Mouse (Mus musculus) stomach, embryonic 14.5 days (tissue): Measurements from ENCODE around the gene Eif4h. TPM values are rescaled to one million over a fixed set of nuclear protein-coding genes. Genes with fewer than 3 reads are reported as not detected.

ENCODE experiments used
- ATAC-seq: fragments of 200-750 bp; cut with Nextera tagmentation; 2 replicates; pipeline ENCODE4 v1.8.0; 2017; ENCODE audit warnings: low read depth, moderate TSS enrichment; ENCODE audit not compliant: insufficient number of reproducible peaks, insufficient read depth, low FRiP score
- H3K27ac ChIP-seq: fragments of 300-500 bp; sonication (generic); 2 replicates; pipeline ENCODE4 v1.5.1; 2014; ENCODE audit warnings: mild to moderate bottlenecking, low read length, moderate library complexity, mixed read lengths
- H3K27me3 ChIP-seq: fragments of 300-500 bp; sonication (generic); 2 replicates; pipeline ENCODE4 v1.6.1; 2014; ENCODE audit warnings: low read length, control low read depth, mixed read lengths; ENCODE audit not compliant: control insufficient read depth, insufficient read depth
- H3K36me3 ChIP-seq: fragments of 300-500 bp; sonication (generic); 2 replicates; pipeline ENCODE4 v1.6.1; 2014; ENCODE audit warnings: mild to moderate bottlenecking, control low read depth, low read length, moderate library complexity, mixed read lengths; ENCODE audit not compliant: control insufficient read depth, insufficient read depth
- H3K4me1 ChIP-seq: fragments of 300-500 bp; sonication (generic); 2 replicates; pipeline ENCODE4 v1.6.1; 2014; ENCODE audit warnings: low read length, control low read depth, mixed read lengths; ENCODE audit not compliant: control insufficient read depth, insufficient read depth
- H3K4me2 ChIP-seq: fragments of 300-500 bp; sonication (generic); replicated peaks from 2 replicates; pipeline ENCODE4 v1.6.1; 2014; ENCODE audit warnings: low read depth, low read length, control low read depth
- H3K4me3 ChIP-seq: fragments of 300-500 bp; sonication (generic); 2 replicates; pipeline ENCODE4 v1.5.1; 2014; ENCODE audit warnings: low read depth, low read length, control low read depth
- H3K9ac ChIP-seq: fragments of 300-500 bp; sonication (generic); replicated peaks from 2 replicates; pipeline ENCODE4 v1.6.1; 2014; ENCODE audit warnings: low read depth, mild to moderate bottlenecking, control low read depth, low read length, moderate library complexity, mixed read lengths
- H3K9me3 ChIP-seq: fragments of 300-500 bp; sonication (generic); 2 replicates; pipeline ENCODE4 v1.6.1; 2016; ENCODE audit warnings: low read depth, low read length, control low read depth; ENCODE audit not compliant: control insufficient read depth
- whole genome bisulfite sequencing: fragments of 180-500 bp; shearing (Covaris S2); extraction: QIAGEN DNeasy Blood & Tissue Kit; methylation state at CpG from one replicate; pipeline ENCODE4 v1.1.7; 2014; 5-methylcytosine and 5-hydroxymethylcytosine counted together
- polyA plus RNA-seq: library from polyadenylated mRNA; unstranded; fragments of >200 nt; fragmentation: Nextera tagmentation; extraction: Ambion mirVana; gene quantifications from 2 replicates; pipeline ENCODE4 v1.2.1, GENCODE M21; 2014

The Eif4h gene
- polyA plus RNA-seq, 1 experiment from 2014 or later: 442 TPM

DNA sequence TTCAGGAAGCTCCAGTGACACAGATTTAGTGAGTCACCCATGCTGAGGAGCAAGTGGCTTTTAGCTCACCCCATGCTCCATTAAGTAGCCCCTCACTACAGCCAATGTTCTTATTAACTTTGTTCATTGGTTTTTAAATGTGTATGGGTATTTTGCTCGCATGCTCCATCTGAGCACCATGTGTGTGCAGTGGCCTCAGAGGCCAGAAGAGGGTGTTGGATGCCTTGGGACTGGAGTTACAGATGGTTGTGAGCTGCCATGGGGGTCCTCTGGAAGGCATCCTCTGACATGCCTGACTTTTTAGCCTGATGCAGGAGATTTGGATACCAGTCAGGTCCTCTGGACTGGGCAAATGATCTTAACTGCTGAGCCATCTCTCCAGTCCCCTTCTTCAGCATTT is 4.8 kb upstream of the Eif4h start:
- Histone ChIP-seq H3K36me3 (no peaks in the 10 kb centered on the region), H3K9ac (no peak overlapping the region), H3K9me3 (no peaks in the 10 kb centered on the region), H3K27me3 (no peaks in the 10 kb centered on the region), H3K27ac (no peak overlapping the region), H3K4me3 (no peak overlapping the region), H3K4me2 (no peak overlapping the region), H3K4me1 (no peaks in the 10 kb centered on the region; the same call in 1 of the 2 replicates)
- no peak for ATAC-seq
- whole genome bisulfite sequencing: 79% methylated on average over 1 of the region's 1 CpGs

DNA sequence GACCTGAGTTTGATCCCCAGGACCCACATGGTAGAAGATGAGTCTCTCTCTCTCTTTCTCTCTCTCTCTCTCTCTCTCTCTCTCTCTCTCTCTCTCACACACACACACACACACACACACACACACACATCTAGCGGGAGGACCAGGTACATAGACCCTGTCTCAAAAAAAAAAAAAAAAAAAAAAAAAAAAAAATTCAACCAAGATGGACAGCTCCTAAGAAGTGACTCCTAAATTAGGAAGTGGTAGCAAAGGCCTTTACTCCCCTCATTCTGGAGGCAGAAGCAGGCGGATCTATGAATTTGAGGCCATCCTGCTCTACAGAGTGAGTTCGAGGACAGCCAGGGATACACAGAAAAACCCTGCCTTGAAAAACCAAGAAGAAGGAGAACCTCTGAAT is 1.1 kb upstream of the Eif4h start:
- WGBS: 82% methylated on average over 3 of the region's 3 CpGs
- Histone ChIP-seq H3K9me3 (no peaks in the 10 kb centered on the region), H3K9ac (no peak overlapping the region), H3K4me3 (no peak overlapping the region), H3K27ac (no peak overlapping the region), H3K36me3 (peaks cover 9% of the 10 kb centered on the region), H3K27me3 (no peaks in the 10 kb centered on the region), H3K4me2 (no peak overlapping the region), H3K4me1 (peaks cover 7% of the 10 kb centered on the region; the same call in 1 of the 2 replicates)
- no peak for ATAC-seq

DNA sequence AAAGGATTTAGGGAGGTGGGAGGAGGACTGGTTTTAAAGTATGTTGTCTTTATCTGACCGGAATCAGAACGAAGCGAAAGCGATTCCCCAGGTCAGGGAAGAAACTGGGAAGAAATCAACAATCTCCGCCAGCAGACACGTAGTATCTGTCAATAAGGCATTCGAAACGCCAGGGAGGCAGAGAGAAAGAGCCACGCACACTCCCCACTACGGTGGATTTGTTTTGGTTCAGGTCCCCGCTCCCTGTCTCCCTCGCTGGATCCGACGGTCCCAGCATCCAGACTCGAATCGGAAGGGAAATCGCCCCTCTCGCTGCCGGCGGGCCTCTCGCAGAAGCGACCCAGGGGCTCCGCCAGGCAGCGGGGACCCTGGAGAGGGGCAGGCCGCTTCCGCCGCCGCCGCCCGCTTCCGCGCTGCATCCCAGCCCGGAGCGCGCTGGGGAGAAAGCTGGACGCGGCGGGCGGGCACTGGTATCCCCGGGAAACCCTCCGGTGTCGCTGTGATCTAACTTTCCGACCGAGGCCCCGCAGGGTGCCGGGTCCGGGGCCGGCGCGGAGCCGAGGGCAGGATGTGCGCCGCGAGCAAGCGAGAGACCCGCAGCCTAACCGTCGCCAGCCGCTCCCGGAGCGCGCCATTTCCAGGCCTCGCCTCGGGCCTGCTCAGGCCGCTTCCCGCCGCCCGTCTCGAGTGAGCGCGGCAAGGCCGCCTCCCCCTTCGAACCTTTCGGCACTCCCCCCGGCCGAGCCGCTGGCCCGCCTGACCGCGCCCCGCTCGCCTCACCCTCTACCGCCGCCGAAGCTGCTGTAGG is 625 bp downstream of the Eif4h start:
- H3K4me3 ChIP-seq: peak overlapping the region; percentile 100
- H3K36me3 ChIP-seq: peaks cover 20% of the 10 kb centered on the region
- H3K4me2 ChIP-seq: peak overlapping the region; percentile 76
- H3K4me1 ChIP-seq: peaks cover 7% of the 10 kb centered on the region; the same call in 1 of the 2 replicates
- WGBS: under 1% methylated on average over 83 of the region's 85 CpGs
- peak overlapping the region; percentile 95 for H3K27ac ChIP-seq
- peak overlapping the region; percentile 100 for H3K9ac ChIP-seq
- no peaks in the 10 kb centered on the region for H3K27me3 ChIP-seq
- ATAC-seq: peak; percentile 71
- H3K9me3 ChIP-seq: no peaks in the 10 kb centered on the region

DNA sequence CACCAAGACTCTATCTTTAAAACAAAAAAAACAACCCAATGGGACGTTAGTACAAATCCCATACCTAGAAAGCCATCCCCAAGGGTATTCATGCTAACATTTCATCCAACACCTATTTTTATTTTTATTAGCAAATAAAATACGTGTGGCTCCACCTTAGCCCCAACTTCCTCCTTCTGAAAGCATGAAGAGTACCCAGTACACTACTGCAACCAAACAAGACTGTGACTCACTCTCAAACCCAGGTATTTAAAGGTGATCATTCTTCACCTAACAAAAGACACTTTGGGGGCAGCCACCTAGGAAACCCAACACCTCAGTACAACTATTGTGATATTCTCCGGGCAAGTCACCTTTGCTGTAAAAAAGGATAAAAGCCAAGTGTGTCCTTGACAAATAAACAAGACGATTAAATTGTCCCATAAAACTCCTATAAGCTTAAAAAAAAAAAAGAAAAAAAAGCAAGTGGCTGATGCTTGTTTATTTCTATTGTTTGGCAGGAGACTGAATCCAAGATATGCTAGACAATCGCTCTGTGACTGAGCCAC is 1.4 kb downstream of the Eif4h start:
- peaks cover 25% of the 10 kb centered on the region for H3K36me3 ChIP-seq
- H3K4me1 ChIP-seq: peaks cover 7% of the 10 kb centered on the region; the same call in 1 of the 2 replicates
- H3K4me3 ChIP-seq: peak overlapping the region; percentile 100
- H3K9me3 ChIP-seq: no peaks in the 10 kb centered on the region
- no peak for ATAC-seq
- 22% methylated on average over 5 of the region's 5 CpGs for WGBS
- H3K4me2 ChIP-seq: peak overlapping the region; percentile 76
- peak overlapping the region; percentile 95; the same call in 1 of the 2 replicates for H3K27ac ChIP-seq
- H3K27me3 ChIP-seq: no peaks in the 10 kb centered on the region
- H3K9ac ChIP-seq: peak overlapping the region; percentile 100

DNA sequence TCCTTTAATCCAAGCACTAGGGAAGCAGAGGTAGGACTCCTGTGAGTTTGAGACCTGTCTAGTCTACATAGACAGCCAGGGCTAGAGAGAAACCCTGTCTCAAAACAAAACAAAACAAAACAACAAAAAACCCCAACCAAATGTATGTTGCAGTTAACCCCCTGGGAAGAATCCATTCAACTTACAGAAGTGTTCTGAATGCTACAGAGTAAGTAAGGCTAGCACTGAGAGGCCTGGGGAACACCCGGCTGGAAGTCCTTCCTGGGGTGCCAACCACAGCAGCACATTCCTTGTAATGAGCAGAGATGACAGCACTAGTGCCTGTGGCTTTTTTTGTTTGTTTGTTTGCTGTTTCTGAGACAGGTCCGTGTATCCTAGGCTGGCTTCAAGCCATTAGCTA is 6.4 kb downstream of the Eif4h start:
- peaks cover 5% of the 10 kb centered on the region; the same call in 1 of the 2 replicates for H3K4me1 ChIP-seq
- 63% methylated on average over 2 of the region's 2 CpGs for WGBS
- no peaks in the 10 kb centered on the region for H3K9me3 ChIP-seq
- no peaks in the 10 kb centered on the region for H3K27me3 ChIP-seq
- H3K4me2 ChIP-seq: no peak overlapping the region
- no peak overlapping the region for H3K4me3 ChIP-seq
- no peak overlapping the region for H3K9ac ChIP-seq
- H3K27ac ChIP-seq: no peak overlapping the region
- ATAC-seq: no peak
- peaks cover 43% of the 10 kb centered on the region for H3K36me3 ChIP-seq

DNA sequence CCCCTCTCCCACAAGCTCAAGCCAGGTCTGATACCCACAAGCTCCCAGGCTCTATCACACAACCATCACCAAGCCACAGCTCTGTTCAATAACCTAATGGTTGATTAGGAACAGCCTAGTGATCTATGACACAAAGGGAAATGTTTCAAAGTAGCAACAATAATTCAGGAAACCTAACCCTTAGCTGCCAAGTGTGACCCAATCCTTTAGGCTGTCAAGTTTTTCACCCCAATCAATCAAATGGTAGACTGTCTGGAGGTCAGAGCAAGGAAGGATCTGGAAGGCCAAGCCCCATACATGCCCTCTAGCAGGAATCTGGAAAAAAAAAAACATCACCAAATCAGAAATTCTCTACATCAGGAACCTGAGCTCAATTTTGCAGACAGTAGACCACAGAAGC is 8.5 kb downstream of the Eif4h start:
- Histone ChIP-seq H3K4me2 (no peak overlapping the region), H3K9ac (no peak overlapping the region), H3K36me3 (peaks cover 53% of the 10 kb centered on the region), H3K4me1 (no peaks in the 10 kb centered on the region), H3K27ac (no peak overlapping the region), H3K9me3 (no peaks in the 10 kb centered on the region), H3K27me3 (no peaks in the 10 kb centered on the region), H3K4me3 (no peak overlapping the region)
- no peak for ATAC-seq

DNA sequence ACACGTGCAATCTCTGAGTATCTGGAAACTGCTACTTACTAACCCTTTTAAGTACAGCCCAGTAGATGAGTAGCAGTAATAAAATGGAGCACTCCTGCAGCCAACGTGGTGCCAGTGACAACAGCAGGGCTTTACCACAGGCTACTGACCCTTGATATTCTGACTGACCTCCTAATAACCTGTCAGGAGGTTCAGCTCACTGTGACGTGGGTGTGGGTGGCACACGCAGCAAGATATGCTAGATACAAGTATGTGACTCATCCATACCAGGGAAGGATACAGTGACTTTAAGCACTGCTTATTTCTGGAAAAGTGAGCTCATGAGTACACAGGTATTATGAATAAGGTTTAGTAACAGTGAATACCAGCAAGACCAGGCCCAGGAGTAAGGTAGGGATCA is 9.8 kb downstream of the Eif4h start:
- 65% methylated on average over 4 of the region's 4 CpGs for WGBS
- no peak for ATAC-seq

DNA sequence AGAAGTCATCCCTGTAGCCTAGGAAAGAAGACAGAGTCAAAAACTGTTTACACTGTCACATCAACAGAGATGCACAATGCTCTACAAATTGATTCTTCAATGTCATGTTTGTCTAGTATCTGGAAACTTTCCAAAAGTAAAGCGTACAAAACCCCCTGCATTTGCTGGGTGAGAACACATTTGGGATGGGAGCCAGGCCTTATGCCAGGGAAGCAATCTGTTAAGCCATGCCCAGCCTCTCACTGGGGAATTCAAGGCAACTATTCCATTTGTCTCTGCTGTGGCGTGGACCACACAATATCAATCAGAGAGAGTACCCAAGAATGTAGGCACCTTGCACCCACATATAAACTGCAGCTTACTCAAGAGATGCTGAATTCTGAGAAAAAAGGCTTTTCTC is 17.2 kb downstream of the Eif4h start:
- H3K36me3 ChIP-seq: peaks cover 86% of the 10 kb centered on the region
- no peak overlapping the region for H3K27ac ChIP-seq
- no peaks in the 10 kb centered on the region for H3K9me3 ChIP-seq
- no peak overlapping the region for H3K4me2 ChIP-seq
- no peaks in the 10 kb centered on the region for H3K27me3 ChIP-seq
- H3K4me1 ChIP-seq: no peaks in the 10 kb centered on the region
- ATAC-seq: no peak
- H3K4me3 ChIP-seq: no peak overlapping the region
- no peak overlapping the region for H3K9ac ChIP-seq
- WGBS: 79% methylated on average over 2 of the region's 2 CpGs

More for the DNA sequence above, 9.8 kb downstream of the Eif4h start:
- no peak overlapping the region for H3K4me3 ChIP-seq
- H3K9me3 ChIP-seq: no peaks in the 10 kb centered on the region
- H3K27me3 ChIP-seq: no peaks in the 10 kb centered on the region
- H3K4me2 ChIP-seq: no peak overlapping the region
- no peak overlapping the region for H3K27ac ChIP-seq
- H3K9ac ChIP-seq: no peak overlapping the region
- H3K4me1 ChIP-seq: no peaks in the 10 kb centered on the region
- peaks cover 55% of the 10 kb centered on the region for H3K36me3 ChIP-seq
